Mouse (Mus musculus) megakaryocyte, embryonic 14.5 days (primary cell): ENCODE measurements around the gene Fsip1. TPM values are rescaled to one million over a fixed set of nuclear protein-coding genes. Genes with fewer than 3 reads are reported as not detected.
"Not testable (repeated sequence)": the region's sequence is repeated elsewhere in the genome, so short reads cannot be mapped to it uniquely, and the experiment has no call there.

Source experiments
- H3K27me3 ChIP-seq: replicated peaks from 2 replicates; pipeline ENCODE3; 2012; ENCODE audit warnings: inconsistent platforms
- H3K36me3 ChIP-seq: replicated peaks from 2 replicates; pipeline ENCODE3; 2012; ENCODE audit warnings: low read length, inconsistent platforms, mixed read lengths
- H3K4me1 ChIP-seq: 2 replicates; pipeline ENCODE4 v1.6.1; 2012; ENCODE audit warnings: inconsistent platforms
- H3K4me3 ChIP-seq: replicated peaks from 2 replicates; pipeline ENCODE3; 2012; ENCODE audit warnings: moderate library complexity, mild to moderate bottlenecking, inconsistent platforms
- H3K9me3 ChIP-seq: 2 replicates; pipeline ENCODE4 v1.6.1; 2012; ENCODE audit warnings: inconsistent platforms
- FLI1 ChIP-seq: IDR thresholded peaks from 2 replicates; pipeline ENCODE4 v1.6.1; 2012; ENCODE audit warnings: low read length, inconsistent platforms, mixed read lengths
- GATA1 ChIP-seq: IDR thresholded peaks from 3 replicates; pipeline ENCODE4 v1.6.1; 2012; ENCODE audit warnings: mixed read lengths, low read length, inconsistent platforms, borderline replicate concordance
- polyA plus RNA-seq: library from polyadenylated mRNA; stranded (reverse); fragments of >175 nt; gene quantifications from 2 replicates; pipeline ENCODE4 v1.2.3, GENCODE M21; 2012; ENCODE audit warnings: low replicate concordance; ENCODE audit not compliant: insufficient read depth

Fsip1 gene
- polyA plus RNA-seq, 1 experiment, result not detected

DNA sequence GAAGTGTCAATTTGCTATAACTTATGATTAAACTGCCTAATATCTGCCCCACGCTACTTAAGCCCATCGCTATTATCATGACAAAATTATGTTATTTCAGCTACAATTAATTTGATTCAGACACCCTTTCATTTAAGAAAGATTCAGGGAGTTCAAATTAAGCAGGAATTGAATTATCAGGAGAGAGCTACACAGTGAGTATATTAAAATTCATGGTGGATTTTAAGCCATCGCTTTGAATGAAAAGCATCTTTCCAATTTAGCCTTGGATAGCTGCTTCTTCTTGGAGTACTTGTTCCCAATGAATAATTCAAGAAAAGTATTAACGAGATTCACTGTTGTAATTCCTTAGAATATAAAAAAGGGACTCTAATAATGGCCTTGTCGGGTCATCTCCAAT lies 36.8 kb upstream of the Fsip1 start:
- no peaks in the 10 kb centered on the region for H3K4me1 ChIP-seq
- H3K4me3 ChIP-seq, result no peak overlapping the region
- TF ChIP-seq GATA1 (no peak), FLI1 (no peak)
- peaks cover 18% of the 10 kb centered on the region for H3K27me3 ChIP-seq
- H3K9me3 ChIP-seq, result peaks cover 12% of the 10 kb centered on the region
- no peaks in the 10 kb centered on the region for H3K36me3 ChIP-seq

DNA sequence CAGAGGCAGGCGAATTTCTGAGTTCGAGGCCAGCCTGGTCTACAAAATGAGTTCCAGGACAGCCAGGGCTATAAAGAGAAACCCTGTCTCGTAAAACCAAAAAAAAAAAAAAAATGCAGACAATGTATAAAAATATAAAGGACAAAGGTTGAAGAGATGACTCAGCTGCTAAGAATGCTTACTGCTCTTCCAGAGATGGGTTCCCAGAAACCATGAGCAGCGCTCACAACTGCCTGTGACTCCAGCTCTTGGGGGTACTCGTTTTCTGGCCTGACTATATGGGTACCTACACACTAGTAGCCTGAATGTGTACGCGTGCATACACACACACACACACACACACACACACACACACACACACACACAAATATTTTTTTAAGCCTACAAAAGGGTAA lies 32.3 kb upstream of the Fsip1 start:
- H3K4me3 ChIP-seq, H3K36me3 ChIP-seq, H3K4me1 ChIP-seq, H3K27me3 ChIP-seq: not testable (repeated sequence)
- peaks cover 12% of the 10 kb centered on the region for H3K9me3 ChIP-seq

DNA sequence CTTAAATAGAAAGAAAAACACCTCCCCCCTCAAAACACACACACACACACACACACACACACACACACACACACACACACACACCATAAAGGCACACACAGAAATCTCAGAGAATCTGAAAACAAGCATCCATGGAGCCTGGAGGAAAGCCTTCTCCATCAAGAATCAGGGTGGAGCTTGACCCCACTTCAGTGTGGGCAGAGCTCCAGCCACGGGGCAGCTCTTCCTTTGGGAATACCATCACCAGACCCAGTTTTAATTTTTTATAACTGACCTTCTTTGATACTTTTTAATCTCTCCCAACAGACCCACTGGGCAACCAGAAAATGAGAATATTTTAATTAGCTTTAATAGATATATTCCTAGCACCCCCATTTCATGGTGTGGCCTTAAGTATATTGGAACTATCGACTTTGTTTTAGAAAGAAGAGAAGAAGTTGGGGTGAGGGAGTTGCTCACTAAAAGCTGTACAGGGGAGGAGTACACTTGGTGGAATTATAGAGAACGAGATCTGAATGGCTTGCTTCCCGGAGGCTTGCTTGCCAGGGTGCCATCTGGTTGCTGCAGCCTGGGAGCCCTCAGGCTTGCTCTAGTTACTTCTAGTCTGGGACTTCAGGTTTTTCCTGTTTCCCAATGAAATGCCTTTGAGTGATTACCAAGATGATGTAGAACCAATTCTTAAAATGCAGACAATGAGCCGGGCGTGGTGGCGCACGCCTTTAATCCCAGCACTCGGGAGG lies 31.7 kb upstream of the Fsip1 start:
- TF ChIP-seq GATA1 (no peak), FLI1 (no peak)
- Histone ChIP-seq H3K36me3 (no peaks in the 10 kb centered on the region), H3K9me3 (peaks cover 12% of the 10 kb centered on the region)

DNA sequence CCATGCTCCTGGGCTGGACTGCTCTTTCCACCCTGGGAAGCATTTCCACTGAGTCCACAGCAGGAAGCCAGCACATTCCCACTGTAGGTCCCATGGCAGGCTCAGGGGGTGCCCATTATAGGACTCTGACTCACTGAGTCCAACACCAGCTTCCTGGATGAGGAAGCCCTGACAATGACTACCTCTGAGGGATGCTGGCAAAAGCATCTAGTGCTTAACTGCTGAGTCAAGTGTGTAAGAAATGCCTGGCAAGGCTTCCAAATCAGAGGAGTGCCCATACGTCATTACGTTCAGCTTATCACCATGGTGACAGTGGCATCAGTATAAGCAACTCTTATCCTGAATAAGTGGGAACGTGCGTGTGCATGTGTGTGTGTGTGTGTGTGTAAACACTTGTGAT lies 30.9 kb upstream of the Fsip1 start:
- no peak overlapping the region for H3K4me3 ChIP-seq
- H3K9me3 ChIP-seq, result peaks cover 12% of the 10 kb centered on the region
- peaks cover 15% of the 10 kb centered on the region for H3K27me3 ChIP-seq
- no peaks in the 10 kb centered on the region for H3K36me3 ChIP-seq
- TF ChIP-seq FLI1 (no peak), GATA1 (no peak)
- H3K4me1 ChIP-seq, result no peaks in the 10 kb centered on the region

More for the DNA sequence above, 31.7 kb upstream of the Fsip1 start:
- H3K27me3 ChIP-seq, result peaks cover 11% of the 10 kb centered on the region
- H3K4me1 ChIP-seq, result no peaks in the 10 kb centered on the region
- no peak overlapping the region for H3K4me3 ChIP-seq

DNA sequence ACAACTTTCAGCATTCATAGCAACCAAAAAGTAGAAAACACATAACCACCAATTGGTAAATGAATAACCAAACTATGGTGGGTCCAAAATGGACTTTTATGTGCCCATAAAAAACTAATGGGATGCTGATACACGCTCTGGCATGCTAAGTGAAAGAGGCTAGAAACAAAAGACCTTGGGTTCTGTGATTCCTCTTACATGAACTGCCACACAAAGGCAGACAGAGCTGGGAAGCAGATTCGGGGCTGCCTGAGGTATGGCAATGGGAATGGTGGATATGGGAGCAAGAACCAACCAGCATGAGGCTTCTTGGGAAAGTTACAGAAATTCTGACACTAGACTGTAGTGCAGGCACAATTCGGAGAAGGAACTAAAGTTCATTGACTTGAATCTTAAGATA lies 25.7 kb upstream of the Fsip1 start:
- no peaks in the 10 kb centered on the region for H3K36me3 ChIP-seq
- TF ChIP-seq GATA1, result no peak
- TF ChIP-seq FLI1, result no peak

DNA sequence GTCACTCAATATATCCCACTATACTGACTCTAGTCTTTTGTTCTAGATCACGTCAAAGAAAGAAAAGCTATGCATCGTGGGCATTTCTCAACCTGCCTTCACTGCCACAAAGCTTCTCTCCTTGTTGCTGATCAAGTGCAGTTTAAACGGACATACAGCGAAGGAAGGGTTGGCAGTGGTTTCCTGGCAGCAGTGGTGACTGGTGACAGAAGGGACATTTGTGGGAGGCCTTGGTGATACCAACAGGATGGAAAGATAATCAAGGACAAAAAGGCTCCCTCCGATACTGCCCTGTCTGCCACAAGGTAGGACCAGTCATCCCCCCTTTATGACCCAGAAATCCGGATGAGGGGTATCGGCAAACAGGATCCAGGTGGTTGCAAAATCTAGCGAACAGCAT lies 21.5 kb upstream of the Fsip1 start:
- TF ChIP-seq GATA1 (no peak), FLI1 (no peak)
- Histone ChIP-seq H3K9me3 (0 out of 2 replicates have a peak, but pooled peaks cover under 1% of the 10 kb centered on the region), H3K4me1 (no peaks in the 10 kb centered on the region), H3K36me3 (no peaks in the 10 kb centered on the region), H3K27me3 (peaks cover 31% of the 10 kb centered on the region), H3K4me3 (no peak overlapping the region)

More for the DNA sequence above, 25.7 kb upstream of the Fsip1 start:
- Histone ChIP-seq H3K4me3 (no peak overlapping the region), H3K27me3 (peaks cover 33% of the 10 kb centered on the region), H3K4me1 (no peaks in the 10 kb centered on the region), H3K9me3 (no peaks in the 10 kb centered on the region)

DNA sequence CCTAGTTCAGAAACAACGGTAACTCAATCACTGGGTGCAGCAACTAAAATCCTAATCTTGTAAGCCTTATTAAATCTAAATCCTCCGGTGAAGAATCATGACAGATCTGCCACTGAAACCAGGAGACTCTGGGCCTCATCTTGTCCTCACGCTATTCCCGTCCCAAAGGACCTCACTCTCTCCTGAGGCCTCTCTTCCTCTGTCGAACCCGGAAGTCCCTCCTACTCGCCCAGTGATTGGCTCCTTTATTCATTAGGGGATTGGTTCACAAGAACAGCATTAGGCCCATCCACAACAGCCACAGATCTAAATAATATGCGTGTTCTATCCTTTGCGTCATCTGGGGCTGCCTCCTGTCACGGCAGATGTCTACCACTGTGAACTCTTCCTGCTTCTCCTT lies 14.8 kb upstream of the Fsip1 start:
- H3K36me3 ChIP-seq, result no peaks in the 10 kb centered on the region
- no peak overlapping the region for H3K4me3 ChIP-seq
- peaks cover 3% of the 10 kb centered on the region; the same call in 1 of the 2 replicates for H3K9me3 ChIP-seq
- no peak for TF ChIP-seq FLI1
- no peak for TF ChIP-seq GATA1
- no peaks in the 10 kb centered on the region for H3K4me1 ChIP-seq
- peaks cover 12% of the 10 kb centered on the region for H3K27me3 ChIP-seq

DNA sequence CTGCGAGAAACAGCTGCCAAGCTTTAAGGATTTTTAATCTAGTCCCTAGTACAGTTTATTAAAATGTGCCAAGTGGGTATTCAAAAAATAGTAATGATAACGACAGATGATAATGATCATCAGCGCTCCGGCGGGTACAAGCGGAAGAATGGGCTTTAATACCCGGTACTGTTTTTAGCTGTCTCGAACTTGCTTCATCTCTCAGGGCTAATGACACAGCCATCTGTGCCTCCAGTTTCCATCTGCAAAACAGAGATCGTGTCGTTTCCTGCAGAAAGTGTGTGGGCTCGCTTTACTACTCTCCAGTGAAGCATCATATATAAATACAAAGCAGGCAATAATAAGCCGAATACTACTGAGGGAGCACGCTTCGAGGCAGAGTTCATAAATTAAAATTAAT lies 13.4 kb upstream of the Fsip1 start:
- no peaks in the 10 kb centered on the region for H3K4me1 ChIP-seq
- H3K9me3 ChIP-seq, result peaks cover 7% of the 10 kb centered on the region
- H3K36me3 ChIP-seq, result no peaks in the 10 kb centered on the region
- H3K4me3 ChIP-seq, result no peak overlapping the region
- H3K27me3 ChIP-seq, result peaks cover 10% of the 10 kb centered on the region
- TF ChIP-seq FLI1 (no peak), GATA1 (no peak)

DNA sequence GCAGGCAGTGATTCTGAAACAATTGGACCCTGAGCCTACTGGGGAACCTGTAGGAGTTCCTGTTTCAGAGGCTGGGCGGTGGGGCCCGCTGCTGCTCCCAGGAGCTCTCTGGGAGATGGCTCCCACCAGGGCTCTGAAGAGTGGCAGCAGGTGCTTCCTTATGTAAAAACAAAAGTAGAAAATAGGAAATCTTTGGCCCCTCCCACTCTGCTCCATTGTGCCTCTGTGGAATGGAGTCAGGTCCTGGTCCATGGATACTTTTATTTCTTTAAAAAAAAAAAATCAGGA lies 7.1 kb upstream of the Fsip1 start:
- Histone ChIP-seq H3K4me3 (no peak overlapping the region), H3K9me3 (peaks cover 4% of the 10 kb centered on the region), H3K27me3 (peaks cover 13% of the 10 kb centered on the region), H3K4me1 (0 out of 2 replicates have a peak, but pooled peaks cover 4% of the 10 kb centered on the region), H3K36me3 (no peaks in the 10 kb centered on the region)
- TF ChIP-seq GATA1 (no peak), FLI1 (no peak)

DNA sequence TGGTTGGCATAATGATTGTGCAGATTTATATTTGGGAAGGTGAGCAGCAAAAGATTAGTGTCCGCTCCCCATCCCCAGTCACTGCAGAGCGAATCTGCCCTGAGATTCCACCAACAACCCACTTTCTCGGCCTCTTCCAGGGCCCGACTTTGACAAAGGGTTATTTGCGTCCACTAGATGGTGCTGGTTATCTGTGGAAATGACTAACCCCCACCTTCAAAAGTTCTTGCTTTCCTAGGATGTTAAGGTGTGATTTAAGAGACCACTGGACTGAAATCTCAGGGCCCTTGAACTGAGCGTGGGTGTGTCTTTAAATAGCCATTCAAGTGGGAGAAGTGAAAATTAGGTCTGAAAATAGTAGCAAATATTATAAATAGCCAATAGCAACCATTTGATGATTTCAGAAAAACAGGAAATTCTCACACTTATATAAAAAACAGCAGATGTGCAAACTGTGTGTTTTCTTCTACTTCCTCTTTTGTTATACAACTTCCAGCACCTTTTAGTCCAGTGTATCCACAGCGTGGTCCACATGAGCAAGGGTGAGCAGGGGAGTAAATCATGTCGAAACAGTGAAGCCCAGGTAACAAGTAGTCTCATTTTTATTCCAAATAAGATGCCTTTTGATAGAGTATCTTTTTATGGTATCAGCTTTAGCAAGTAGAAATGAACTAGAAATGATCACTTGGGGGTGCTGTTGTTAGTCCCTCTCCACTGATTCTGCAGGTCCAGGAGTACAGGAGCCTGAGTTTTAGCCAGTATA lies 6.6 kb upstream of the Fsip1 start:
- 0 out of 2 replicates have a peak, but pooled peaks cover 4% of the 10 kb centered on the region for H3K4me1 ChIP-seq
- no peak overlapping the region for H3K4me3 ChIP-seq
- H3K27me3 ChIP-seq, result peaks cover 13% of the 10 kb centered on the region
- no peak for TF ChIP-seq FLI1
- H3K36me3 ChIP-seq, result no peaks in the 10 kb centered on the region
- H3K9me3 ChIP-seq, result peaks cover 4% of the 10 kb centered on the region
